Mouse (Mus musculus) liver, embryonic 11.5 days (tissue): Measurements from ENCODE around the gene Sub1. TPM values are rescaled to one million over a fixed set of nuclear protein-coding genes. Genes with fewer than 3 reads are reported as not detected.

Experiments
- ATAC-seq: fragments of 200-750 bp; cut with Nextera tagmentation; replicated peaks from 2 replicates; pipeline ENCODE4 v1.8.0; 2017; ENCODE audit warnings: moderate number of reproducible peaks, mild to moderate bottlenecking, moderate TSS enrichment, moderate library complexity; ENCODE audit not compliant: low FRiP score
- DNase-seq: peaks from one replicate; pipeline ENCODE4 v3.0.0-alpha.2; 2017; ENCODE audit warnings: low spot score
- H3K27ac ChIP-seq: fragments of 300-500 bp; sonication (generic); 2 replicates; pipeline ENCODE4 v1.5.1; 2014; ENCODE audit warnings: mild to moderate bottlenecking, low read depth, low read length, control low read depth
- H3K27me3 ChIP-seq: fragments of 300-500 bp; sonication (generic); replicated peaks from 2 replicates; pipeline ENCODE4 v1.6.1; 2014; ENCODE audit warnings: low read length, mixed read lengths; ENCODE audit not compliant: control insufficient read depth, insufficient read depth
- H3K36me3 ChIP-seq: fragments of 300-500 bp; sonication (generic); 2 replicates; pipeline ENCODE4 v1.6.1; 2014; ENCODE audit warnings: mild to moderate bottlenecking, low read length, moderate library complexity, mixed read lengths; ENCODE audit not compliant: control insufficient read depth, insufficient read depth
- H3K4me1 ChIP-seq: fragments of 300-500 bp; sonication (generic); replicated peaks from 2 replicates; pipeline ENCODE4 v1.6.1; 2014; ENCODE audit warnings: low read length, mixed read lengths; ENCODE audit not compliant: control insufficient read depth, insufficient read depth
- H3K4me2 ChIP-seq: fragments of 300-500 bp; sonication (generic); 2 replicates; pipeline ENCODE4 v1.6.1; 2014; ENCODE audit warnings: mild to moderate bottlenecking, control low read depth, moderate library complexity
- H3K4me3 ChIP-seq: fragments of 300-500 bp; sonication (generic); 2 replicates; pipeline ENCODE4 v1.5.1; 2014; ENCODE audit warnings: low read depth, low read length, control low read depth
- H3K9ac ChIP-seq: fragments of 300-500 bp; sonication (generic); 2 replicates; pipeline ENCODE4 v1.6.1; 2014; ENCODE audit warnings: low read depth, low read length, control low read depth
- H3K9me3 ChIP-seq: fragments of 300-500 bp; sonication (generic); 2 replicates; pipeline ENCODE4 v1.6.1; 2016; ENCODE audit warnings: low read length, inconsistent platforms, mixed read lengths; ENCODE audit not compliant: control insufficient read depth
- WGBS: fragments of 180-500 bp; shearing (Covaris S2); extraction: QIAGEN DNeasy Blood & Tissue Kit; methylation state at CpG from one replicate; pipeline ENCODE4 v1.1.7; 2014; 5-methylcytosine and 5-hydroxymethylcytosine counted together
- polyA plus RNA-seq: library from polyadenylated mRNA; unstranded; fragments of >200 nt; fragmentation: Nextera tagmentation; extraction: Ambion mirVana; gene quantifications from 2 replicates; pipeline ENCODE4 v1.2.1, GENCODE M21; 2014

Sub1 gene
- polyA plus RNA-seq, 1 experiment from 2014 or later = 790 TPM

- no peaks in the 10 kb centered on the region for H3K36me3 ChIP-seq
- H3K9ac ChIP-seq = no peak overlapping the region
- no peaks in the 10 kb centered on the region for H3K27me3 ChIP-seq
- DNase-seq (no peak), ATAC-seq (no peak)
- H3K27ac ChIP-seq = no peak overlapping the region
- no peak overlapping the region for H3K4me3 ChIP-seq
- H3K9me3 ChIP-seq = no peaks in the 10 kb centered on the region
- no peak overlapping the region for H3K4me2 ChIP-seq
- no peaks in the 10 kb centered on the region; the same call in 1 of the 2 replicates for H3K4me1 ChIP-seq
Measured at GRCm38 (mm10) chr15:12033155-12033554, 36.4 kb upstream of the Sub1 start.

GRCm38 (mm10) chr15:12032512-12032911, 35.7 kb upstream of the Sub1 start:
- H3K4me2 ChIP-seq = no peak overlapping the region
- 88% methylated on average over 3 of the region's 3 CpGs for WGBS

DNA sequence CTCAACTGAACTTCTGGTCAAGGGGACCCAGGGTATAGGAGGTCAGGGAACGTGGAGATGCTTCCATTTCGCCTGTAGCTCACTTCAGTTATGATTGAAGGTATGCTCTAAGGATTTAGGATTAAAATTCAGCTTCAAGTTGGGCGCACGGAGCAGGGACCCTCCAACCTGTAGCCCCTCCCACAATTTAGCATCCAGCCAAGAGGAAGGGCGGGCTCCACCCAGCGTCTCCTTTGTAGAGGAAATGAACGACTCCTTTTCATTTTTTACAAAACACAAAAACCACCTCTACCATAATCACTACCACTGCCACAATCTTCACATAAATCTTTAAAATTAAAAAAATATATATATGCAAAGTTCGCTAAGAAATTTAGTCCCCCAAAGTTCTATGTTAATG, 35.1 kb upstream of the Sub1 start:
- 81% methylated on average over 8 of the region's 8 CpGs for WGBS
- Histone ChIP-seq H3K27ac (no peak overlapping the region), H3K36me3 (no peaks in the 10 kb centered on the region), H3K4me2 (no peak overlapping the region), H3K4me1 (no peaks in the 10 kb centered on the region), H3K9me3 (no peaks in the 10 kb centered on the region), H3K9ac (no peak overlapping the region), H3K4me3 (no peak overlapping the region), H3K27me3 (no peaks in the 10 kb centered on the region)
- ATAC-seq (no peak), DNase-seq (no peak)

More at GRCm38 (mm10) chr15:12032512-12032911, 35.7 kb upstream of the Sub1 start:
- no peak overlapping the region for H3K27ac ChIP-seq
- H3K9ac ChIP-seq = no peak overlapping the region
- no peak overlapping the region for H3K4me3 ChIP-seq
- no peaks in the 10 kb centered on the region for H3K27me3 ChIP-seq
- no peak for DNase-seq
- H3K4me1 ChIP-seq = no peaks in the 10 kb centered on the region
- no peaks in the 10 kb centered on the region for H3K36me3 ChIP-seq
- no peaks in the 10 kb centered on the region for H3K9me3 ChIP-seq
- ATAC-seq = no peak

DNA sequence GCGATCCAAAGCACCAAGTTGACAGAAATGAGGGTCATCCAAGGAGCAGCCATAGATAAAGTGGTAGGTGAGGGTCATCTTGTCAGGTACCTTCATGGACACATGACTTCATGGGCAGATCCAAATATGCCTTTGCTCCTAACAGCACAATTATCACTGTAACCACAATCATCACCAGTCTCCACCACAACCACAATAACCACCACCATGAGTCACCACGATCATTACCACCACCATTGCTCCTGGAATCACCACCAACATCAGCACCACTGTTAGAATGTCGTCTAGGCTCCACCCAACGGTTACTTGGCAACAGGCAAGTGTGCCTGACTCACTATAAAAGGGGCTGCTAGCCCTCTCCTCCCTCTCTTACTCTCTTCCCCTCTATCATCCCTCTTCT, 33.4 kb upstream of the Sub1 start:
- 65% methylated on average over 4 of the region's 4 CpGs for WGBS
- no peaks in the 10 kb centered on the region for H3K27me3 ChIP-seq
- H3K4me1 ChIP-seq = no peaks in the 10 kb centered on the region
- no peaks in the 10 kb centered on the region for H3K36me3 ChIP-seq
- no peak for DNase-seq
- H3K4me3 ChIP-seq = no peak overlapping the region
- ATAC-seq = no peak
- H3K27ac ChIP-seq = no peak overlapping the region
- no peaks in the 10 kb centered on the region for H3K9me3 ChIP-seq
- H3K9ac ChIP-seq = no peak overlapping the region
- H3K4me2 ChIP-seq = no peak overlapping the region

- ATAC-seq = no peak
- H3K27me3 ChIP-seq = no peaks in the 10 kb centered on the region
- H3K36me3 ChIP-seq = no peaks in the 10 kb centered on the region
- H3K9me3 ChIP-seq = no peaks in the 10 kb centered on the region
- 48% methylated on average over 3 of the region's 3 CpGs for WGBS
- no peak overlapping the region for H3K27ac ChIP-seq
- no peak overlapping the region for H3K4me3 ChIP-seq
- no peaks in the 10 kb centered on the region for H3K4me1 ChIP-seq
- H3K4me2 ChIP-seq = no peak overlapping the region
- no peak overlapping the region for H3K9ac ChIP-seq
- DNase-seq = no peak
Measured at GRCm38 (mm10) chr15:12027807-12028206, 31.0 kb upstream of the Sub1 start.

DNA sequence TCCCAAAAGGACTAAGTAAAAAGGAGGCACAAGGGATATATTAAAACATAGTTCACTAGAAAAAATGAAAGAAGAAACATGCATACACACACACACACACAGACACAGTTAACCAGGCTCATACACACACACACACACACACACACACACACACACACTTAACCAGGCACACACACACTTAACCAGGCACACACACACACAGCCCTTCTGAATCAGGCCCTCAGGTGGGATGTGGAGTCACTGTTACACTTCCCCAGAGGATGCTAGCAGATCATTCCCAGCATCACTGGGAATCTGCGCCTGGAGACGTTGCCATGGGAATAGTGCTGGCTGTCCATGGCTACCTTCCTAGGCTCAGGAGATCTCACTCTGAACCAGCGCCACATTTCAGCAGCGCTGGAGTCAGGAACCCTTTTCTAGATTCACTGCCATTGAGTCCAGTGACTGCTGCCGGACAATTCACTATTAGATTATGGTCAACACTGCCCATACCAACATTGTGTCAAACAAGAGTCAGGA, 30.2 kb upstream of the Sub1 start:
- H3K27ac ChIP-seq = no peak overlapping the region
- WGBS = 82% methylated on average over 5 of the region's 5 CpGs
- no peaks in the 10 kb centered on the region for H3K36me3 ChIP-seq
- no peaks in the 10 kb centered on the region for H3K27me3 ChIP-seq
- no peak overlapping the region for H3K4me2 ChIP-seq
- DNase-seq = no peak
- H3K9ac ChIP-seq = no peak overlapping the region
- no peaks in the 10 kb centered on the region for H3K9me3 ChIP-seq
- H3K4me1 ChIP-seq = no peaks in the 10 kb centered on the region
- no peak overlapping the region for H3K4me3 ChIP-seq
- ATAC-seq = no peak

GRCm38 (mm10) chr15:12026026-12026425, 29.2 kb upstream of the Sub1 start:
- H3K27ac ChIP-seq = no peak overlapping the region
- H3K9ac ChIP-seq = no peak overlapping the region
- no peaks in the 10 kb centered on the region for H3K27me3 ChIP-seq
- no peaks in the 10 kb centered on the region for H3K4me1 ChIP-seq
- H3K36me3 ChIP-seq = no peaks in the 10 kb centered on the region
- no peak overlapping the region for H3K4me2 ChIP-seq
- ATAC-seq (no peak), DNase-seq (no peak)
- no peaks in the 10 kb centered on the region for H3K9me3 ChIP-seq
- H3K4me3 ChIP-seq = no peak overlapping the region
- WGBS = 53% methylated on average over 5 of the region's 5 CpGs

- no peaks in the 10 kb centered on the region for H3K9me3 ChIP-seq
- 77% methylated on average over 10 of the region's 10 CpGs for WGBS
Measured at GRCm38 (mm10) chr15:12025341-12025740, 28.6 kb upstream of the Sub1 start.

DNA sequence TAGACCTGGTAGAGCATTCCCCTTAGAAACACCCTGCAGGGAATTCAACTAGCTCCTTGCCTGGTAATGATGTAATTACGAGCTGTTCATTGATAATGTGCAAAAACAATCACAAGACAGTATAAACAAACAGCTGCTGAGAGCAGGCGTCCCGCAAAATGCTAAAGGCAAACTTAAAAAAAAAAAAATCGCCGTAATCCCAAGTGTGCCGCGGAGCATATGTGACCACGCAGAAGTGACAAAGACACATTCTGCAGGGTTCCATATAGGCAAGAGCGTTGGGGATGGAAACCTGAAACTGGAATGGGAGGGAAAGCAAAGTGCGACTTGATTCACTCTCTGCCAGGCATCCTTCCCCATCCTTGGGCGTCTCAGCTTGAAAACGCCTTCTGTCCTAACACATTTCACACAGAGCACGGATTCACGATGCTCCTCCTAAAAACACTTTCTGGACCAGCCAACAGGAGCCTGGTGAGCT, 28.0 kb upstream of the Sub1 start:
- ATAC-seq = no peak
- DNase-seq = no peak
- H3K9me3 ChIP-seq = no peaks in the 10 kb centered on the region
- no peak overlapping the region for H3K4me3 ChIP-seq
- H3K27ac ChIP-seq = no peak overlapping the region
- 56% methylated on average over 14 of the region's 14 CpGs for WGBS
- no peak overlapping the region for H3K9ac ChIP-seq
- H3K4me1 ChIP-seq = no peaks in the 10 kb centered on the region
- H3K36me3 ChIP-seq = no peaks in the 10 kb centered on the region
- no peaks in the 10 kb centered on the region for H3K27me3 ChIP-seq
- no peak overlapping the region for H3K4me2 ChIP-seq

More at GRCm38 (mm10) chr15:12025341-12025740, 28.6 kb upstream of the Sub1 start:
- DNase-seq = no peak
- no peak overlapping the region for H3K4me2 ChIP-seq
- ATAC-seq = no peak
- no peaks in the 10 kb centered on the region for H3K27me3 ChIP-seq
- H3K4me3 ChIP-seq = no peak overlapping the region
- H3K9ac ChIP-seq = no peak overlapping the region
- H3K36me3 ChIP-seq = no peaks in the 10 kb centered on the region
- no peak overlapping the region for H3K27ac ChIP-seq
- H3K4me1 ChIP-seq = no peaks in the 10 kb centered on the region
